Mouse (Mus musculus) kidney, postnatal 4 days (tissue): ENCODE data around the gene Olfr223.
A peak's percentile ranks its signal among the peaks of the same experiment; 100 is the strongest.
"Not testable (repeated sequence)": the region's sequence is repeated elsewhere in the genome, so short reads cannot be mapped to it uniquely, and the experiment has no call there.

Experiments
- DNase-seq, 2 experiments: peaks; one replicate each; pipeline ENCODE4 v3.0.0; 2021; ENCODE audit warnings: mixed read lengths in 2 of 2

The Olfr223 gene

GRCm38 (mm10) chr11:59593189-59593588 is at the start of gene Olfr223:
Gene Olfr223, minus strand, starts transcription at chr11:59593289.
- DNase-seq = no peak

- DNase-seq = no peak
Measured at GRCm38 (mm10) chr11:59642420-59642819, 49.3 kb upstream of the Olfr223 start.

- DNase-seq = peak in 1 of 2 experiments; percentile 21
Measured at GRCm38 (mm10) chr11:59641227-59641626, 48.1 kb upstream of the Olfr223 start.

- no peak for DNase-seq
Measured at GRCm38 (mm10) chr11:59639957-59640643, 47.0 kb upstream of the Olfr223 start.

GRCm38 (mm10) chr11:59636695-59637414 is 43.8 kb upstream of the Olfr223 start:
- no peak for DNase-seq

DNA sequence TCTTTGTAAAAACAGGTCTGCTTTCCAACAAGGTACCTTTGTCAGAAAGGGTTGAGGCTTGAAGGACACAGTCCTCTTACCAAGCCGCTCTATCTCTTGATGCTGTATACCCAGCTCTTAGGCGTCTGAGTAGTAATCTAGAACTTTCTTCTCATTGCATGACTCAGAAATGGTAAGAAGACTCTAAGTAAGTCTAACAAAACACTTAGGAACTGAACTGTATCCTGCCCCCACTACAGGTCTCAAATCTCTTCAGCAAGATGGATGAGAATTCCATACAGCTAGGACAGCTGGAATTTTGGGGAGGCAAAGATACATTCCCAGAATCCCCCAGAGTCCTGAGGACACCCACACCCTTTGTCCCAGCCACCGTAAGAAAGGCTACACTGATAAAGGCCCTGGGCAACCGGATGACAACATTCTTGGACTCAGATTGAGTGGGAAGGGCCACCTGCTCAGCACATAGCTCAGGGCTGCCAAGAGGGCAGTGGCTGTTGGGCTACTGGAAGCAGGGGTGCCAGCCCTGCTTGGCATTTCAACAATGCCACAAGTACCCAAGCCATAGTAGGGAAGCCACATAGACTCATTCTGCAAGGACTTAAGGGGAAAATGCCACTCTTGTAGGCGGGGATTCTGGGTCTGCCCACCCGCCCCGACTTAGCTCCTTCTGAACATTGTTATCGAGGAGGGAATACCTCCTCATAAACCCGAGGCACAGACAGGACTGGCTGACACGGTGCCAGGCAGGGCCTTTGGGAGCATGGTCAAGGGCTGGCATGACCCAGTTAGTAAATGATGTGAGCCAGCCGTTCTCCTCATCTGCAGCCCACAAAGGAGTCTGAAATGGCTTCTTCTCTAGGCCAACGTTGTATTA is 43.0 kb upstream of the Olfr223 start:
- DNase-seq = no peak

- DNase-seq = no peak
Measured at GRCm38 (mm10) chr11:59635251-59635795, 42.2 kb upstream of the Olfr223 start.

DNA sequence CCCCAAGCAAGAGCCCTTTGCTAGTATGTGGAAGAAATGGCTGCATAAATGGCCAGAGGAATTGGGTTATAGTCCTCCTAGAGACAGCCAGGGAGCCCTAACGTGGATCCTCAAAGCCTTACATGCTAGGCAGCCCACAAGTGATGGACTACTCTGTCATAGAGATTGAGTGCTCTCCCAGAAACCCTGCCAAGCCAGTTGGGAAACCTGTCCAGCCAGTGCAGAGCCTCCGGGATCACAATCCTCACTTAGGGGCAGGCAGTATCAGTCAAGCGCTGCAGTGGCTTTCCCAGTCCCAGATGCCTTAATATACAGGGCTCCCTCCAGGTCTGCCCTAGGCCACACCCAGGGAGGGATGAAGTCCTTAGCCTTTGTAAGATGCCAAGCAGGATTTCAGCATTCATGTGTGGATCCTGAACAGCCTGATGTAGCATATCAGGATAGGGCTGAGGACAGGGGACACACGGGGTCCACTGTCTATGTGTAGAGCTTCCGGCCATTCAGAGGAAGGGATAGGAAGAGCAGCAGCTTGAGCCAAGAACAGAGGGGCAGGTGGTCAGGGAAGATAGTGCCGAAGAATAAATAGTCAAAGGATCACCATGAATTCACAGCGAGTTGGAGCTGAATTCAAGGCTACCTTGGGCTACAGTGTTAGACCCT is 41.0 kb upstream of the Olfr223 start:
- no peak for DNase-seq

DNA sequence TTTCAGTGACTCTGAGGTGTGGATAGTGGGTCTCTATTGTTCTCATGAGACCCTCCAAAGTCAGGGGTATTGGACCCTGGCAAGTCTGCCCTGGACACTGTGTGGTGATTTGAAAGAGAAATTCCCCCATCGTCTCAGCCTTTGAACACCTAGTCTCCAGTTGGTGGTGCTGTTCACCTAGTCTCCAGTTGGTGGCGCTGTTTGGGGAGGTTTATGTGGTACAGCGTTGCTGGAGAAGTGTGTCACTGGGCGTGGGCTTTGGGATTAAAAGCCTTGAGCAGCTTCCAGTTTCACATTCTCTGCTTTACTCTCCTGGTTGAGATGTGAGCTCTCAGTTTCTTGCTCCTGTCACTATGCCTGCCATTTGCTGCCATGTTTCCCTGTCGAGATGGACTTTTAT is 39.9 kb upstream of the Olfr223 start:
- peak; percentile 72 to 77 for DNase-seq

DNA sequence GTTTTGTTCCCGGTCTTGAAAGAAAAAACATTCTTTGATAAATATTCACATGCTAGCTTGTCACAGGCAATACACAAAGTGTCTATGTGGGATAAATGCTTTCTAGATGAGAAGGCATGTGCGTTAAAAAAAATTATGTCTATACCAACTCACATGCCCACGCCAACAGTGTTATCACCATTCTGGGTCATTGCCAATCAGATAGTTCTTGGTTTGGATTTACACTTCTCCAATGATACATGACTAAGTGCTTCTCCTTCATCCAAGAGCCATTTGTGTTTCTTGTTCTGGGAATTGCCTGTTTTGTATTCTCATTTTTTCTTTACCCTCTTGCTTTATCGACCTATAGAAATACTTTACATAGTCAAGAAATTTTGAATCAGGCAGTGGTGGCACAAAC is 38.9 kb upstream of the Olfr223 start:
- DNase-seq = no peak

- DNase-seq = peak; percentile 21 to 28
Measured at GRCm38 (mm10) chr11:59629871-59630270, 36.8 kb upstream of the Olfr223 start.

DNA sequence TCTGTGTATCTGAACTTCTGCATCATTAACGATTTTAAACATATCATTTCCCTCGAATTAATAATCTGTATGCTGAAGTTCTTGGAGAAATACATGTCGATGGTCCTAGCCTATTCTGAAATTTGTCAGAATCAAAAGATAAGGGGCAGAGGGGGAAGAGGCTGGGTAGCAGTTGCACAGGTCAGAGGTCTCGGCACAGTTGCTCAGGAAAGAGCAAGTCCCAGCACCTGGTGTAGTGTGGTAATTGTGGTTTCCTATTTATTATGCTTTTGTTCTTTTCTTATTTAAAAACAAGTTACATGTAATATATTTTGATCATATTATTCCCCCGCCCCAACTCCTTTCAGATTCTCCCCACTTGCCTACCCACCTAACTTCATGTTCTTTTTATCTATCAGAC is 35.1 kb upstream of the Olfr223 start:
- DNase-seq = no peak

- no peak for DNase-seq
Measured at GRCm38 (mm10) chr11:59626192-59626591, 33.1 kb upstream of the Olfr223 start.

GRCm38 (mm10) chr11:59624017-59624630 is 31.0 kb upstream of the Olfr223 start:
- DNase-seq = peak; percentile 71 to 77

DNA sequence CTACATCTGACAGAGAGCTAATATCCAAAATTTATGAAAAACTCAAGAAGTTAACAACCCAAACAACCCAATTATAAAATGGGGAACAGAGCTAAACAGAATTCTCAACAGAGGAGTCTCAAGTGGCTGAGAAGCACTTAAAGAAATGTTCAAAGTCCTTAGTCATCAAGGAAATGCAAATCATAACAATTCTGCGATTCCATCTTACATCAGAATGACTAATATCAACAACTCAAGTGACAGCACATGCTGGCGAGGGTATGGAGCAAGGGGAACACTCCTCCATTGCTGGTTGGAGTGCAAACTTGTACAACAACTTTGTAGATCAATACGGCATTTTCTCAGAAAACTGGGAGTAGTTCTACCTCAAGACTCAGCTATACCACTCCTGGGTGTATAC is 29.1 kb upstream of the Olfr223 start:
- DNase-seq = no peak

GRCm38 (mm10) chr11:59616986-59617385 is 23.9 kb upstream of the Olfr223 start:
- DNase-seq = not testable (repeated sequence)

GRCm38 (mm10) chr11:59614120-59614519 is 21.0 kb upstream of the Olfr223 start:
- peak; percentile 41 to 54 for DNase-seq

DNA sequence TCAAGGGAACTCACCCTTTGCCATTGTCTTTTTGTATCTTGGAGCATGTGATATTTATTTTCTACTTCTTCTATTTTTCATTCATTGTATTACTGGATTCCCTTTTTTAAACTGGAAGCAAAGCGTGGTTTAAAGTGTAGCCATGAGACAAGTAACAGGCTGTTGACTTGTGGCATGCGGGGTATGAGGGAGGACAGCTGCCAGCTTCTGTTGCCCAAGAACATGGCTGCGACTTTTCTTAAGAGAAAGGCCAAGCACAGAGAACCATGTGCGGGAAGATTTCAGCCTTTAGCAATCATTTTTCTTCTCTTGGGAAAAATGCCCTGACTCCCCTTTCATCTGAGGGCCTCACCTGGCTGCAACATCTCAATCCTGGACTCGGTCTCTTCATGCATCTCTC is 18.6 kb upstream of the Olfr223 start:
- DNase-seq = no peak

DNA sequence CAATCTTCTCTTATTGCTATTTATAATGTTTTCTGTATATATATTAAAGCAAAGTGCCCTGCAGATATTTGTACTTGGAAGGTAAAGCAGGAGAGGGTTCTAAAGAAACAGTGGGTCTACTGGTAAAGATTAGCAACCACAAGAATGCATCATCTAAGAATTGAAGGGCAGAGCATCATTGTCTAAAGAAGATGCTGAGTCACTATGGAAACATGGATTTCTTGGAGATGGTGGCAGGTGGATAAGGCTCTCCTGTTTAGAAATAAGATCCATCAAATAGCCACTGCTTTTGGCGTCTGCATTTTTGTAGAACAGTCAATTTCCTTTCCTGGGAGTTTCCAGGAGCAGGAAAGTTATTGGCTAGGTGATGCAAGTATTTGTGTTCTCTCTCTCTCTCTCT is 9.2 kb upstream of the Olfr223 start:
- no peak for DNase-seq

GRCm38 (mm10) chr11:59600872-59601271 is 7.8 kb upstream of the Olfr223 start:
- no peak for DNase-seq

- DNase-seq = no peak
Measured at GRCm38 (mm10) chr11:59599211-59599610, 6.1 kb upstream of the Olfr223 start.

DNA sequence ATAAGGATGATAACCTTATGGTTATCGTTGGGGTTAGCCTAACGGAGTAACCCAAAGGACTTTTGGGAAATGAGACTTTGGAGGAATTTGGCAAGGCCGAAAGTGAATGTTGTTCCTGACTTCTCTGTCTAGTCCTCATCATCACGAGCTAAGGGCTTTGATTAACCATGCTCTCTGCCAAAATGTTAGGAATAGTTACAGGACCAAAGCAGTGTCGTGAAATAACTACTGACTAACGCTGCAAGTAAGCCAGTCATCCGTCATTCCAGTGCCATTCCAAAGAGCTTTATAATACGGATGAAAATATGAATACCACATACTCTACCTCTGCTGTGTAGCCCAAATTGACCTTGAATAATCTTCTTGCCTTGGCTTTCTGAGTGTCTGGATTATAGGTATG is 3.9 kb upstream of the Olfr223 start:
- DNase-seq = no peak
